In genomic region chr9:69470921-69471320, GRCm38 (mm10) we compare ENCODE assay signal across 11 mouse cellular contexts. TPM values are rescaled to one million over a fixed set of nuclear protein-coding genes. Genes with fewer than 3 reads are reported as not detected.
DNase-seq lines count a peak whose midpoint lies in the region; ATAC-seq lines count a peak whose summit lies in the region.
"Had no signal": no experiment of that assay in that cellular context is flagged by ENCODE, and none has a peak within 500 bp of the region (broad histone marks: within the 10 kb centered on the region; RNA-seq: fewer than 3 reads in every experiment).

No protein-coding gene starts in this region.

- 0 out of 2 replicates have a peak, but pooled peaks have one; percentile 29 for ATAC-seq in common myeloid progenitor, adult 5-6 weeks (replicated peaks; ENCODE audit: low read depth, poor library complexity, severe bottlenecking)
- ATAC-seq in hindbrain, embryonic 16.5 days: no peak; the same call in 1 of the 2 replicates
- no peak for ATAC-seq in neural tube, embryonic 15.5 days (ENCODE audit: low FRiP score)
- ATAC-seq: CD4-positive, CD25-positive, alpha-beta regulatory T cell, adult 4 months; forebrain, embryonic 13.5 days had no signal

- intact Hi-C loops in heart, postnatal 36 days (cut with DNase I): no loop called here

- H3K36me3 ChIP-seq in heart, embryonic 10.5 days: peaks cover 50% of the 10 kb centered on the region
- no peaks in the 10 kb centered on the region for H3K36me3 ChIP-seq in hindbrain, embryonic 16.5 days (ENCODE audit: control insufficient read depth, insufficient read depth, low read length)
- no peaks in the 10 kb centered on the region for H3K36me3 ChIP-seq in neural tube, embryonic 15.5 days

- H3K9ac ChIP-seq in hindbrain, embryonic 16.5 days (ENCODE audit: low read depth, low read length): no peak overlapping the region
- H3K9ac ChIP-seq in neural tube, embryonic 15.5 days (replicated peaks): no peak overlapping the region
- H3K9ac ChIP-seq: forebrain, embryonic 13.5 days had no signal

- H3K4me2 ChIP-seq in hindbrain, embryonic 16.5 days (ENCODE audit: low read length): no peak overlapping the region
- no peak overlapping the region for H3K4me2 ChIP-seq in neural tube, embryonic 15.5 days
- H3K4me2 ChIP-seq: forebrain, embryonic 13.5 days had no signal

- peaks cover 57% of the 10 kb centered on the region for H3K4me1 ChIP-seq in heart, embryonic 10.5 days
- H3K4me1 ChIP-seq in hindbrain, embryonic 16.5 days (ENCODE audit: control insufficient read depth, insufficient read depth, low read depth, low read length): peaks cover 14% of the 10 kb centered on the region
- H3K4me1 ChIP-seq in neural tube, embryonic 15.5 days: peaks cover 33% of the 10 kb centered on the region

- no peaks in the 10 kb centered on the region for H3K27me3 ChIP-seq in heart, embryonic 10.5 days (ENCODE audit: insufficient read depth, poor library complexity, severe bottlenecking)
- no peaks in the 10 kb centered on the region for H3K27me3 ChIP-seq in hindbrain, embryonic 16.5 days (replicated peaks; ENCODE audit: control insufficient read depth, insufficient read depth, low read length)
- no peaks in the 10 kb centered on the region for H3K27me3 ChIP-seq in neural tube, embryonic 15.5 days (replicated peaks)
- H3K27me3 ChIP-seq: forebrain, embryonic 13.5 days had no signal

- WGBS in heart, embryonic 10.5 days: 14% methylated on average over 6 of the region's 6 CpGs
- 17% methylated on average over 6 of the region's 6 CpGs for whole genome bisulfite sequencing in hindbrain, embryonic 16.5 days
- 34% methylated on average over 6 of the region's 6 CpGs for WGBS in neural tube, embryonic 15.5 days

- no peaks in the 10 kb centered on the region for H3K9me3 ChIP-seq in heart, embryonic 10.5 days
- H3K9me3 ChIP-seq in hindbrain, embryonic 16.5 days (ENCODE audit: control insufficient read depth, low read length): no peaks in the 10 kb centered on the region
- H3K9me3 ChIP-seq in neural tube, embryonic 15.5 days (replicated peaks): no peaks in the 10 kb centered on the region
- H3K9me3 ChIP-seq: forebrain, embryonic 13.5 days had no signal

- no peak overlapping the region for H3K4me3 ChIP-seq in heart, embryonic 10.5 days
- no peak overlapping the region for H3K4me3 ChIP-seq in hindbrain, embryonic 16.5 days (ENCODE audit: low read length)
- H3K4me3 ChIP-seq in neural tube, embryonic 15.5 days (replicated peaks): no peak overlapping the region
- H3K4me3 ChIP-seq: forebrain, embryonic 13.5 days had no signal

- peak; percentile 88 for DNase-seq in heart, embryonic 10.5 days (ENCODE audit: low spot score)
- DNase-seq in heart, postnatal 36 days: no peak
- no peak for DNase-seq in urinary bladder, postnatal 36 days (ENCODE audit: low spot score in 2 of 2)
- DNase-seq in spleen, adult 12 weeks (ENCODE audit: low spot score): no peak
- no peak for DNase-seq in spleen, postnatal 4 days (ENCODE audit: low spot score in 2 of 2)
- DNase-seq: left cerebral cortex, postnatal 4 days had no signal

- H3K27ac ChIP-seq in heart, embryonic 10.5 days: peak overlapping the region; percentile 53
- peak overlapping the region; percentile 29; the same call in 1 of the 2 replicates for H3K27ac ChIP-seq in hindbrain, embryonic 16.5 days (ENCODE audit: low read depth, low read length)
- H3K27ac ChIP-seq in neural tube, embryonic 15.5 days (replicated peaks): peak overlapping the region; percentile 37; the same call in 1 of the 2 replicates
- H3K27ac ChIP-seq: forebrain, embryonic 13.5 days had no signal

RNA-seq across cellular contexts. Expression of gene Anxa2, which starts 17.5 kb away (rescaled TPM):
- polyA plus RNA-seq in heart, embryonic 10.5 days (2016; fragmentation: Nextera tagmentation; extraction: Ambion mirVana): 349 and 412 TPM in 2 replicates
- 10 to 100 TPM; 74.2 to 98.2 TPM for total RNA-seq in heart, postnatal 36 days (2021)
- total RNA-seq in common myeloid progenitor, adult 5-6 weeks (2017): 52.2 and 53.0 TPM in 2 replicates
- 153 and 199 TPM in 2 replicates for polyA plus RNA-seq in hindbrain, embryonic 16.5 days (2015; fragmentation: Nextera tagmentation; extraction: Ambion mirVana)
- polyA plus RNA-seq in neural tube, embryonic 15.5 days (2015; fragmentation: Nextera tagmentation; extraction: Ambion mirVana): 251 and 335 TPM in 2 replicates
